Mouse (Mus musculus): ENCODE data around the gene Tmem151b. TPM values are rescaled to one million over a fixed set of nuclear protein-coding genes. Genes with fewer than 3 reads are reported as not detected.
A peak's percentile ranks its signal among the peaks of the same experiment; 100 is the strongest.

Tmem151b gene
- polyA plus RNA-seq, 1 experiment from 2014 or later: 12.6 TPM

DNA sequence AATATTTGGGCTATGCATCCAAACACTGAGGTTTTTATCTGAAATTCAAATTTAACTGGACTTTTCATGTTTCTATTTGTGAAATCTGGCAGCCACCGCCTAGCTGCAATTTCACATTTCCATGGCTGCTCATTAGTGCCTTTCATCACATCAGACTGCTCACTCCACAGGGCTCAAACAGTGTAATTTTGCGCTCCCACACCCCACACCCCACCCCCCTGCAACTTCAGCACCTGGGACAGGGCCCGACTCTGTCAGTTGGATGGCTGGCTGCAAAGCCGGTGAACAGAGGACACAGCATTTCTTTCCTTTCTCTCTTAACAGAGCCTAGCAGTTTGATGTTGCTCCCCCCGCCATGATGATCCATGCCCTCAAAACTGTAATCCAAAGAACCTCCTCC is 13.2 kb downstream of the Tmem151b start:
- H3K27me3 ChIP-seq: peaks cover 79% of the 10 kb centered on the region
- H3K4me2 ChIP-seq (replicated peaks): no peak overlapping the region
- WGBS: 18% methylated on average over 5 of the region's 5 CpGs
- no peak overlapping the region for H3K27ac ChIP-seq (replicated peaks)
- no peaks in the 10 kb centered on the region for H3K9me3 ChIP-seq
- no peaks in the 10 kb centered on the region for H3K4me1 ChIP-seq
- H3K36me3 ChIP-seq: no peaks in the 10 kb centered on the region
- H3K4me3 ChIP-seq: no peak overlapping the region
- H3K9ac ChIP-seq (replicated peaks): no peak overlapping the region
- no peak for ATAC-seq (ENCODE audit: low FRiP score, low read depth)

DNA sequence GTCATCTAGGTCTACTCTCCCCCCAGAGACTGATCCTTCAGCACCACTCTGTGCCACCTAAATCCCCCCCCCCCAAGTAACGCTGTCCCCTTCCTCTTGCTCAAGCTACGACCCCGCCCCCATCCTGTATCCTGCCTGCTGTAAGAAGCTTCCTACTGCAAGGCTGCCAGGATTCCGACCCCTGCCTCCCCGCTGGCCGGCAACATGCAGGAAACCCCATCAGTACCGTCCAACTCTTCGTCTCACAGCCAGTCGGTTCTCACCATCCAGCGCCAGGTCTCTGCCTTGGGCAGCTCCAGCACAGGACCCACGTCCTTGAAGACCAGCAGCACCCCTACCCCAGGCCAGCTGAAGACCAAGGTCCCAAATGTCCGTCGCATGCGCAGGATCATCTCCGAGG is 16.6 kb downstream of the Tmem151b start:
- no peak for ATAC-seq (ENCODE audit: low FRiP score, low read depth)
- WGBS: 57% methylated on average over 15 of the region's 15 CpGs
- Histone ChIP-seq H3K36me3 (no peaks in the 10 kb centered on the region), H3K9me3 (no peaks in the 10 kb centered on the region), H3K4me1 (no peaks in the 10 kb centered on the region), H3K27me3 (peaks cover 72% of the 10 kb centered on the region), H3K4me3 (no peak overlapping the region), H3K27ac (replicated peaks) (no peak overlapping the region), H3K9ac (replicated peaks) (no peak overlapping the region), H3K4me2 (replicated peaks) (no peak overlapping the region)

DNA sequence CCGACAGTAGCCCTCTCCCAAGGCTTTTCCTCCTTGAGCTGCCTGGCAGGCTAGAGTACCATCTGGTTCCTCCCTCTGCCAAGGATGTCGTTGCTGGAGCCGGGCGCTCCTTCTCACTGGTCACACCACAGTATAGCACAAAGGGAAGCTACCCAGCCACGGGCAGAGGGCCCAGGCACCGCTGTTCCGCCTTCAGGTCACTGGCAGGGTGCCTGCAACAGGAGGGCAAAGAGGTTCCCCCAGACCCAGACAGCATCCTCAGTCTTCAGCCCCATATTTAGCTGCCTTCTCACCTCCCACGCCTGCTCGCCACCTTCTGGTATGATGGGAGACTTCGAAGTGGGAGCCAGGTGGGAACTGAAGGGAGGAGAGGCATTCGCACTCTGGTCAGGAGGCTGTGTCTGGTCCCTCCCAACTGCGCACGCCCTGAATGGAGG is 19.1 kb downstream of the Tmem151b start:
- no peak for ATAC-seq (ENCODE audit: low FRiP score, low read depth)
- Histone ChIP-seq H3K4me3 (no peak overlapping the region), H3K9ac (replicated peaks) (no peak overlapping the region), H3K27ac (replicated peaks) (no peak overlapping the region), H3K4me2 (replicated peaks) (no peak overlapping the region), H3K36me3 (no peaks in the 10 kb centered on the region), H3K4me1 (no peaks in the 10 kb centered on the region), H3K9me3 (no peaks in the 10 kb centered on the region), H3K27me3 (peaks cover 61% of the 10 kb centered on the region)
- WGBS: 50% methylated on average over 13 of the region's 13 CpGs

DNA sequence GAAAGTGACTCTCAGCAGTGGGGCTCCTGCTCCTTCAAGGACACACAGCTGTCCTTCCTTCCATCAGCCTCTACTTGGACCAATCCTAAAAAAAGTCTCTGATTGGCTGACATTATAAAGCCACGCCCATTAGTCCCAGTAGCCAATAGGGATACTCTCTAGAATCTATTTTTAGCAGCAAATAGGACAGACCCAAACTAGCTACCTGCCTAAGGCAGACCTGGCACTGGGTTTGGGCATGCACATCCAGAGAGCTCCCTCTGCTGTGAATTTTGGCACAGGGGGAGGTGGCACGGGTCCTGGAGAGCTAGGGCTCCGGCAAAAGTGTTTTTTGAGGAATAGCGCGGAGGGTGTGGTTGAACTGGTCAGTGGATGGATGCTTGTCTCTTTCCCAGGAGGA is 22.9 kb downstream of the Tmem151b start:
- no peaks in the 10 kb centered on the region for H3K36me3 ChIP-seq
- no peak for ATAC-seq (ENCODE audit: low FRiP score, low read depth)
- peaks cover 12% of the 10 kb centered on the region; the same call in 1 of the 2 replicates for H3K4me1 ChIP-seq
- H3K9me3 ChIP-seq: no peaks in the 10 kb centered on the region
- H3K4me2 ChIP-seq (replicated peaks): no peak overlapping the region
- H3K27me3 ChIP-seq: peaks cover 54% of the 10 kb centered on the region
- no peak overlapping the region for H3K27ac ChIP-seq (replicated peaks)
- no peak overlapping the region for H3K9ac ChIP-seq (replicated peaks)
- H3K4me3 ChIP-seq: no peak overlapping the region
- 30% methylated on average over 5 of the region's 5 CpGs for WGBS

DNA sequence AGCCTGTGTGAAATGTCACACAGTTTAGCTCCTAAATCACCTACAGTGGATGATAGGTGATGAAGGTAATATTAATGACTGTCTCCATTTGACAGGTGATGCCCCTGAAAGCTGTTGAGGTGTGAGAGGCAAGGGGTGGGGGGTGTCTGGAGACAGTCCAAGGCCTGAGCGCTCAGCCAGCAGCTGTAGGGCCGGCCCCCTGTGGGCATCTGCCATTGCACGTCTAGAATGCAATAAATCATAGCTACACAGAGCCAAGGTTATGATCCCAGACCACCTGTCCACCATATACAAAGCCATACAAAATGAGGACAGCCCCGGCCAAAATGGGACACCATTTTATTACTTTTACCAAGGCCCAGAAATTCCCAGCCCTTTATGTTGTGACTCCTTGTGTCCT is 24.5 kb downstream of the Tmem151b start:
- H3K9me3 ChIP-seq: no peaks in the 10 kb centered on the region
- no peak overlapping the region for H3K9ac ChIP-seq (replicated peaks)
- H3K4me3 ChIP-seq: no peak overlapping the region
- 79% methylated on average over 4 of the region's 4 CpGs for WGBS
- no peak overlapping the region for H3K4me2 ChIP-seq (replicated peaks)
- no peak overlapping the region for H3K27ac ChIP-seq (replicated peaks)
- H3K36me3 ChIP-seq: peaks cover 6% of the 10 kb centered on the region
- ATAC-seq (ENCODE audit: low FRiP score, low read depth): no peak
- H3K4me1 ChIP-seq: peaks cover 12% of the 10 kb centered on the region; the same call in 1 of the 2 replicates
- peaks cover 47% of the 10 kb centered on the region for H3K27me3 ChIP-seq

DNA sequence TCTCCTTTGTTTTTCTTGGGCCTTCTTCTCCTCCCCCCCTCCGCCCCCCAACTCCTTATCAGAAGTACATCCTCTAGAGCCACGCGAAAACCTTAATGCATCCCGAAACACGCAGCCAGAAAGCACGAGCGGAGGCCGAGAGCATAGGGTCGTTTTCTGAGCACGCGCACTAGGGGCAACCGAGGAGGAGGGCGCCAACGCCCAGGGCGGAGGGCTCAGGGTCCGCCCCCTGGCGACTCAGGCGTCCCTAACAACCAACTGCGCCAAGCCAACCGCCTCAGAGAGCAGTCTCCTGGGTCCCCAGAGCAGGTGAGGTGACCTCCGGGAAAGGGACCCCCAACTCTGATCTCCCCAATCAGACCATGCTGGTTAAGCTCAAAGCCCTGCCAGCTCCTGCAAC is 26.2 kb downstream of the Tmem151b start, which contains the start of gene Tcte1:
TSS of gene Tcte1 (plus strand) at position 172 of the 400 bp plus-strand sequence.
- peaks cover 36% of the 10 kb centered on the region for H3K27me3 ChIP-seq
- H3K9me3 ChIP-seq: no peaks in the 10 kb centered on the region
- H3K36me3 ChIP-seq: peaks cover 19% of the 10 kb centered on the region
- peaks cover 17% of the 10 kb centered on the region; the same call in 1 of the 2 replicates for H3K4me1 ChIP-seq
- peak within 1 kb of the TSS; percentile 79 for H3K4me2 ChIP-seq (replicated peaks)
- H3K4me3 ChIP-seq: peak within 1 kb of the TSS; percentile 45
- peak; percentile 85 for ATAC-seq (ENCODE audit: low FRiP score, low read depth)
- WGBS: under 1% methylated on average over 21 of the region's 21 CpGs
- H3K9ac ChIP-seq (replicated peaks): peak within 1 kb of the TSS; percentile 66
- H3K27ac ChIP-seq (replicated peaks): no peak within 1 kb of the TSS

DNA sequence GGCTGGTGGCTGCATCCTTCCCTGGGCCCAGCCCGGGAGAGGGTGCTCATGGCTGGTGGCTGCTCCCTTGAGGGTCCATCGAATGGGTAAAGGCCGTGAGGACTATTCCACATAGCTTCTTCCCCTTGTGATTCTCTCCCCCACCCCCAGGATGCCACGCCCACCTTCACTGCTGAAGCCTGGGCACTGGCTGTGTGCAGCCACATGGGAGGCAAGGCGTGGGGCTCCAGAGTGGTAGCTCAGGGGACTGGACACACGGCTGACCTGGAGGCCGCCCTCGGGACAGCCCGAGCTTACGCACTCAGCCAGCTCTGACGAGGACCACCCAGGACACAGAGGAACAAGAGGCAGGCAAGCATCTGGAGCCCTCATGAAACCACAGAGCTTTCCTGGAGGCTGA is 29.3 kb downstream of the Tmem151b start:
- H3K27me3 ChIP-seq: peaks cover 20% of the 10 kb centered on the region
- H3K27ac ChIP-seq (replicated peaks): no peak overlapping the region
- peaks cover 30% of the 10 kb centered on the region for H3K36me3 ChIP-seq
- H3K4me3 ChIP-seq: no peak overlapping the region
- peaks cover 19% of the 10 kb centered on the region; the same call in 1 of the 2 replicates for H3K4me1 ChIP-seq
- no peak for ATAC-seq (ENCODE audit: low FRiP score, low read depth)
- H3K9ac ChIP-seq (replicated peaks): no peak overlapping the region
- 83% methylated on average over 11 of the region's 11 CpGs for WGBS
- H3K4me2 ChIP-seq (replicated peaks): no peak overlapping the region
- no peaks in the 10 kb centered on the region for H3K9me3 ChIP-seq

DNA sequence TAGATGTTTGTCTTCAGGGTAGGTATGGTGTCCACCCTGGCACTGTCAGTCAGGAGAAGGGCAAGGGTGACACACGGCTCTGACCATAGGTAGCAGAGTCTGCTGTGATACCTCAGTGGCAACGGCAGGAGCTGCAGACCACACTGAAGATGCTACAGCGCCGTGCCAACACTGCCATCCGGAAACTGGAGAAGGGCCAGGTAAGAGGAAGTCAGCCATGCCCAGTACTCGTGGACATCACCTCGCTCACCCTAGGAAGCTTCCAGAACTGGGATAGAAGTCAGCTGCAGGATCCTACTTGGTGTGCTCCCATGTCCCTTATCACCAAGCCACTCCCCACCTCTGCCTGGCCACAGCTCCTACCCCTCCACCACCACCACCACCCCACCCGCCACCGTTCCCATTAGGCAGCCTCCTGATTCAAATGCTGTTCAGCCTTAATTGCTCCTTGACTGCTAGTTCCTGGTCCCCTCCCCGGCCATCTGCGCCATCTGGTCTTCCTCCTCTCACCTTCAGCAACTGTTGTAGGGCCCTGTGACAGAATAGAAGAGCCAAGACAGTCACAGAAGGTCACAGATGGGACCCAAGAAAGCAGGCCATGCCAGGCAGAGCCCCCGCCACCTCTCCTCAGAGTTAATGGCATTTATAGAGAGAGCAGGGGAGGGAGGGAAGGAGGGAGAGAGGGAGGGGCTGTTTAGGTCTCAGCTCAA is 30.6 kb downstream of the Tmem151b start:
- no peaks in the 10 kb centered on the region for H3K9me3 ChIP-seq
- ATAC-seq (ENCODE audit: low FRiP score, low read depth): no peak
- 92% methylated on average over 12 of the region's 12 CpGs for WGBS
- no peak overlapping the region for H3K4me2 ChIP-seq (replicated peaks)
- no peak overlapping the region for H3K4me3 ChIP-seq
- peaks cover 30% of the 10 kb centered on the region for H3K36me3 ChIP-seq
- H3K4me1 ChIP-seq: peaks cover 19% of the 10 kb centered on the region; the same call in 1 of the 2 replicates
- H3K27me3 ChIP-seq: peaks cover 9% of the 10 kb centered on the region
- H3K27ac ChIP-seq (replicated peaks): no peak overlapping the region
- no peak overlapping the region for H3K9ac ChIP-seq (replicated peaks)

DNA sequence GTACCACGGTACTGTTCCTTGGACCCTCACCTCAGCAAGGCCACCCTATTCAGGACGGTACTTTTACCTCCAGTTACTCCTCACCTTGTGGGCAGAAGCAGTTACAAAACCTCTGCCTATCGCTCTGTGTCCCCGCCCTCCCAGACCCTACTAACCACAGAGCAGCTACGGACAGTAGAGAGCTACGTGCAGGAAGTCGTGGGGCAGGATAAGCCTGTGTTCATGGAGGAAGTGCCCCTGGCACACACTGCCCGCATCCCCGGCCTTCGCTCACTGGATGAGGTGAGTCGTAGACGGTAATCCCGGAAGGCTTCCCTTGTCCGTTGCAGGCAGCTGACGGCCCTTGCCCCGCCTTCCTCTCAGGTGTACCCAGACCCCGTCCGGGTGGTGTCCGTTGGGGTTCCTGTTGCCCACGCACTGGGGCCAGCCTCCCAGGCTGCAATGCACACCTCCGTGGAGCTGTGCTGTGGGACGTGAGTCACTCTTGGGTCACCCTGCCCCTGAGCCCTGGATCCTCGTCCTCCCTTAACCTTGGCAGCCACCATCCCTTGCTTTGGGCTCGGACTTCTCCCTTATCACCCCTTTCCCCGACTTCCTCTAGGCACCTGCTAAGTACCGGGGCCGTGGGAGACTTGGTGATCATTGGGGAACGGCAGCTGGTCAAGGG is 31.8 kb downstream of the Tmem151b start:
- no peak; the same call in 1 of the 2 replicates for ATAC-seq (ENCODE audit: low FRiP score, low read depth)
- peaks cover 11% of the 10 kb centered on the region; the same call in 1 of the 2 replicates for H3K4me1 ChIP-seq
- no peak overlapping the region for H3K4me3 ChIP-seq
- H3K27me3 ChIP-seq: peaks cover 4% of the 10 kb centered on the region; the same call in 1 of the 2 replicates
- H3K36me3 ChIP-seq: peaks cover 30% of the 10 kb centered on the region
- H3K27ac ChIP-seq (replicated peaks): no peak overlapping the region
- WGBS: 91% methylated on average over 28 of the region's 28 CpGs
- H3K9ac ChIP-seq (replicated peaks): no peak overlapping the region
- no peaks in the 10 kb centered on the region for H3K9me3 ChIP-seq
- H3K4me2 ChIP-seq (replicated peaks): no peak overlapping the region

DNA sequence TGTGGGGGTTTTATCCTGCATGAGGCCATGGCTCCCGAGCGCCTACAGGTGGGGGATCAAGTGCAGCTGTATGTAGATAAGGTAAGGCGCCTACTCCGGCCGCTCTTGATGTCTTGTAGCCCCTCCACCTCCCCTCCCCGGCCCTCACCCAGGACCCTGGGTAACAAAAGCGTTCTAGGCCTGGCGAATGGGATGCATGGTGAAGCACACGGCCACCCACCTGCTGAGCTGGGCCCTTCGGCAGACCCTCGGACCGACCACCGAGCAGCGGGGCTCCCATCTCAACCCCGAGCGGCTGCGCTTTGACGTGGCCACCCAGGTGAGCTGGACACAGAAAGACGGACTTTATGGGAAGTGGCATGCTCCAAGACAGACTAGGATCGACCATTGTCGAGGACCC is 32.3 kb downstream of the Tmem151b start:
- no peak for ATAC-seq (ENCODE audit: low FRiP score, low read depth)
- Histone ChIP-seq H3K9ac (replicated peaks) (no peak overlapping the region), H3K36me3 (peaks cover 30% of the 10 kb centered on the region), H3K27me3 (0 out of 2 replicates have a peak, but pooled peaks cover under 1% of the 10 kb centered on the region), H3K4me1 (0 out of 2 replicates have a peak, but pooled peaks cover 7% of the 10 kb centered on the region), H3K4me2 (replicated peaks) (no peak overlapping the region), H3K27ac (replicated peaks) (no peak overlapping the region), H3K4me3 (no peak overlapping the region), H3K9me3 (no peaks in the 10 kb centered on the region)
- WGBS: 94% methylated on average over 21 of the region's 21 CpGs

DNA sequence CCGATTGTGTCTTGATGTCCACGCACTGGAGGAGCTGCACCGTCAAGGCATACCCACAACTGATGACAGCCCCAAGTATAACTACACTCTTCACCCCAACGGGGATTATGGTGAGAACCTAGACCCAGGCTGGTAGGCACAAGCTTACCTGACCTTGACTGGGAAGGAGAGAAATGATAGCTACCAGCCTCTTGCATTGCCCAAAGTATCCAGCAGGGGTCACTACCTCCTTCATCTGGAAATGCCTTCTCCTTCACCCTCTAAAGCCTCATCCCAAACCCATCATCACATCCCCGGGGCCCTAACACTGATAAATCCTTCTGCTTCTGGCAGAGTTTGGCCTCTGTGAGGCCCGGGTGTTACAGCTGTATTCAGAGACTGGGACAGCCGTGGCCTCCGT is 33.0 kb downstream of the Tmem151b start:
- Histone ChIP-seq H3K4me1 (0 out of 2 replicates have a peak, but pooled peaks cover 7% of the 10 kb centered on the region), H3K9me3 (no peaks in the 10 kb centered on the region), H3K36me3 (peaks cover 30% of the 10 kb centered on the region), H3K27me3 (no peaks in the 10 kb centered on the region), H3K4me2 (replicated peaks) (no peak overlapping the region), H3K4me3 (no peak overlapping the region), H3K27ac (replicated peaks) (no peak overlapping the region), H3K9ac (replicated peaks) (no peak overlapping the region)
- ATAC-seq (ENCODE audit: low FRiP score, low read depth): 0 out of 2 replicates have a peak, but pooled peaks have one; percentile 34
- 54% methylated on average over 8 of the region's 8 CpGs for WGBS

DNA sequence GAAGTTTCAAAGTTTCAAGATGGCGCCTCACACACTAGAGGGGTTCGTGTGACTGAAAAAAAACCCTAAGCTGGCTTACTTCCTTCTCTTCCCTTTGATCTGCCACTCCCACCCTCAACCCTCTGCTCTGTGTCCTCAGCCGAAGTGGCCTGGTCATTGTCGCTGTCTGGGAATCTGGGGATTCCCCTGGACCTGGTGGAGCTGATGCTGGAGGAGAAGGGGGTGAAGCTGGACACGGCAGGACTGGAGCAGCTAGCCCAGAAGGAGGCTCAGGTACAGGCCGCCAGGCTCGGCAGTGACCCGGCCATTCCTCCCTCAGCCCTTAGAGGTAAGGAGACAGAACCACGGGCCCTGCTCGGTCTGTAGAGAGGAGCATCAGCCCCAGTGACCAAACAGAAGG is 33.7 kb downstream of the Tmem151b start:
- H3K9ac ChIP-seq (replicated peaks): no peak overlapping the region; the same call in 1 of the 2 replicates
- peaks cover 35% of the 10 kb centered on the region for H3K36me3 ChIP-seq
- H3K27ac ChIP-seq (replicated peaks): no peak overlapping the region
- no peak overlapping the region for H3K4me2 ChIP-seq (replicated peaks)
- 93% methylated on average over 10 of the region's 10 CpGs for WGBS
- H3K4me1 ChIP-seq: 0 out of 2 replicates have a peak, but pooled peaks cover 7% of the 10 kb centered on the region
- no peak overlapping the region for H3K4me3 ChIP-seq
- ATAC-seq (ENCODE audit: low FRiP score, low read depth): no peak
- H3K9me3 ChIP-seq: no peaks in the 10 kb centered on the region
- no peaks in the 10 kb centered on the region for H3K27me3 ChIP-seq

Data from midbrain, embryonic 12.5 days (tissue).